20 mouse cellular contexts compared by ENCODE assay signal in genomic region chr9:82096409-82096808, GRCm38 (mm10).
DNase-seq lines count a peak whose midpoint lies in the region; ATAC-seq lines count a peak whose summit lies in the region.
"Had no signal": no experiment of that assay in that cellular context is flagged by ENCODE, and none has a peak within 500 bp of the region (broad histone marks: within the 10 kb centered on the region; RNA-seq: fewer than 3 reads in every experiment).

No protein-coding gene starts in this region.

- peak; percentile 94 for ATAC-seq in frontal cortex, adult (ENCODE audit: low TSS enrichment)
- ATAC-seq: activated CD4-positive, CD25-positive, alpha-beta regulatory T cell, adult 4 months; CD4-positive, CD25-positive, alpha-beta regulatory T cell, adult 4 months; forebrain, embryonic 13.5 days; forebrain, embryonic 15.5 days; Patski had no signal

- intact Hi-C loops in left cerebral cortex, postnatal 4 days (cut with DNase I): no loop called here

- no peak for DNase-seq in frontal cortex, postnatal 14 days (ENCODE audit: low spot score in 2 of 2)
- DNase-seq in left cerebral cortex, adult 9 months (ENCODE audit: low spot score in 2 of 2): peak; percentile 3 to 6
- DNase-seq in left cerebral cortex, postnatal 4 days: no peak
- DNase-seq in right cerebral cortex, adult 18-20 months: peak; percentile 4
- DNase-seq in right cerebral cortex, postnatal 14 days: no peak
- no peak for DNase-seq in adrenal gland, postnatal 10 days
- DNase-seq: adrenal gland, adult 8-10 months; adrenal gland, postnatal 25 days; B cell, adult 2 months; cerebellum, adult 11-12 months; cerebellum, adult 2 months; cerebellum, adult 9-10 months; cerebellum, postnatal 10 days; cerebellum, postnatal 25 days had no signal

Comparison
In these comparisons a context has a peak if more than half of its experiments do, and no peak if none do; other contexts are left out.
1. DNase-seq: peak in left cerebral cortex, adult 9 months (2 of 2) and right cerebral cortex, adult 18-20 months (single experiment); none in frontal cortex, postnatal 14 days (0 of 2), left cerebral cortex, postnatal 4 days (single experiment), right cerebral cortex, postnatal 14 days (single experiment) and adrenal gland, postnatal 10 days (single experiment).